Mouse (Mus musculus) liver, embryonic 14.5 days (tissue): Measurements from ENCODE around the gene Rnf113a2. TPM values are rescaled to one million over a fixed set of nuclear protein-coding genes. Genes with fewer than 3 reads are reported as not detected.

Experiments
- ATAC-seq: fragments of 200-750 bp; cut with Nextera tagmentation; 2 replicates; pipeline ENCODE4 v1.8.0; 2017; ENCODE audit warnings: moderate number of reproducible peaks, mild to moderate bottlenecking, moderate library complexity; ENCODE audit not compliant: insufficient read depth
- DNase-seq, 3 experiments: peaks; one replicate each; pipeline ENCODE4 v3.0.0-alpha.2; 2012 to 2013; ENCODE audit warnings: low read depth in 3 of 3, low spot score in 3 of 3
- H3K27ac ChIP-seq: fragments of 300-500 bp; sonication (generic); 2 replicates; pipeline ENCODE4 v1.5.1; 2014; ENCODE audit warnings: moderate library complexity, mild to moderate bottlenecking, control low read depth, inconsistent platforms
- H3K27me3 ChIP-seq: fragments of 300-500 bp; sonication (generic); 2 replicates; pipeline ENCODE4 v1.6.1; 2014; ENCODE audit warnings: mild to moderate bottlenecking, low read length, moderate library complexity; ENCODE audit not compliant: control insufficient read depth, insufficient read depth
- H3K36me3 ChIP-seq: fragments of 300-500 bp; sonication (generic); replicated peaks from 2 replicates; pipeline ENCODE4 v1.6.1; 2014; ENCODE audit warnings: low read depth; ENCODE audit not compliant: control insufficient read depth, insufficient read depth
- H3K4me1 ChIP-seq, 2 experiments: fragments of 200-500 bp in 1 of 2; fragments of 300-500 bp in 1 of 2; sonication (generic) in 1 of 2; replicated peaks; 2 replicates each; pipeline ENCODE4 v1.6.1; 2012 to 2014; ENCODE audit warnings: antibody characterized with exemption in 1 of 2, inconsistent platforms in 1 of 2, low read length in 1 of 2; ENCODE audit not compliant: control insufficient read depth in 2 of 2, insufficient read depth in 2 of 2
- H3K4me2 ChIP-seq: fragments of 300-500 bp; sonication (generic); 2 replicates; pipeline ENCODE4 v1.6.1; 2014; ENCODE audit warnings: low read depth, mild to moderate bottlenecking, control low read depth, moderate library complexity
- H3K4me3 ChIP-seq, 2 experiments: fragments of 200-500 bp in 1 of 2; fragments of 300-500 bp in 1 of 2; sonication (generic) in 1 of 2; 2 replicates each; pipeline ENCODE4 v1.5.1; 2012 to 2014; ENCODE audit warnings: low read depth in 2 of 2, low read length in 2 of 2, mild to moderate bottlenecking in 2 of 2, control low read depth in 1 of 2, inconsistent platforms in 1 of 2, moderate library complexity in 1 of 2; ENCODE audit not compliant: insufficient read depth in 1 of 2
- H3K9ac ChIP-seq: fragments of 300-500 bp; sonication (generic); replicated peaks from 2 replicates; pipeline ENCODE4 v1.6.1; 2014; ENCODE audit warnings: mild to moderate bottlenecking, control low read depth, moderate library complexity
- H3K9me3 ChIP-seq: fragments of 300-500 bp; sonication (generic); 2 replicates; pipeline ENCODE4 v1.6.1; 2016; ENCODE audit warnings: low read length, mixed read lengths; ENCODE audit not compliant: control insufficient read depth
- CTCF ChIP-seq: IDR thresholded peaks from 2 replicates; pipeline ENCODE4 v1.5.1; 2016; ENCODE audit warnings: antibody characterized with exemption, low read depth, control low read depth
- EP300 ChIP-seq: IDR thresholded peaks from 2 replicates; pipeline ENCODE4 v1.6.1; 2016; ENCODE audit warnings: antibody characterized with exemption, low read depth
- WGBS: fragments of 180-500 bp; shearing (Covaris S2); extraction: QIAGEN DNeasy Blood & Tissue Kit; methylation state at CpG from one replicate; pipeline ENCODE4 v1.1.7; 2014; ENCODE audit not compliant: insufficient replicate concordance; 5-methylcytosine and 5-hydroxymethylcytosine counted together
- polyA plus RNA-seq, 2 experiments: library from polyadenylated mRNA; depleted of rRNA in 1 of 2; stranded (reverse) in 1 of 2; unstranded in 1 of 2; fragments of >200 nt; fragmentation: Nextera tagmentation in 1 of 2; extraction: Ambion mirVana in 1 of 2; gene quantifications; 2 replicates each; pipeline versions ENCODE4 v1.2.1 to v1.2.3; 2012 to 2014

Rnf113a2 gene
- polyA plus RNA-seq, 2 experiments: 10.0 to 13.2 TPM

DNA sequence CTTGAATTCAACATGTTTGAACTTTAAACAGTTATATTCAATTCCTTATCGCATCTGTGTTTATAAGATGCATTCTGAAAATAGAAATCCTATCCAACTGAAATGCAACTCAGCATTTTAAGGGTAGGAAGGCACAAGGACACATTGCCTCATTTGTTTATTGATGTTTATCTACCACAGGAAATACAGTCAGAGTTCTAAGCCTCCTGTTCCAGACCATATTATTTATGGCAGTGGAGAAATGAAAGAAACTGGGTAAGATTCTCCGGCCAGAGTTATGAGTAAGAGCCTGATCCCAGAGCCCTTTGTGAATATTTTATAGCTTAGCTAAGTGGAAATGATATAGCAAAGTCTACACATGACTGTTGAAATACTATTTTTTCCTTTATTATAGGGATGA lies 12.8 kb downstream of the Rnf113a2 start:
- no peak overlapping the region for H3K9ac ChIP-seq
- DNase-seq (no peak), ATAC-seq (no peak)
- 79% methylated on average over 2 of the region's 2 CpGs for WGBS
- H3K27me3 ChIP-seq: no peaks in the 10 kb centered on the region
- H3K36me3 ChIP-seq: no peaks in the 10 kb centered on the region; the same call in 1 of the 2 replicates
- no peak overlapping the region for H3K4me2 ChIP-seq
- H3K4me1 ChIP-seq: no peaks in the 10 kb centered on the region
- no peak overlapping the region for H3K4me3 ChIP-seq
- no peaks in the 10 kb centered on the region for H3K9me3 ChIP-seq
- H3K27ac ChIP-seq: no peak overlapping the region
- TF ChIP-seq EP300 (no peak), CTCF (no peak)

DNA sequence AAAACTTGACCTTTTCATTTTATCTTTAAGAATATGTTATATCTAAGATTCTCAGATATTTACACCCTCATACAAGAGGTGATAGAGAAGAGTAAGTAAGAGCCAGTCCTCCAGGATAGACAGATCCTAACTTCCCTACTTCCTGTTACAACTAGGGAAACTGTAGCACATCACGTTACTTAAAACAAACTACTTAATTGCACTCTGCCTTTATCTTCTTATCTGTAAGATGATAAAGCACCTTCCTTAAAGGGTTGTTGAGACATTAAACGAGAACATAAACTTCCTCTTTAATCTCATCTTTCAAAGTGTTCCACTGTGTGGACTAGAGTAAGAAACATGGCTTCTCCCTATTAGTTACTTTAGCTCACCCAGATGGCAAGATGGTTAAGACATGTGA lies 21.7 kb downstream of the Rnf113a2 start:
- Histone ChIP-seq H3K27ac (no peak overlapping the region), H3K4me1 (no peaks in the 10 kb centered on the region), H3K9ac (no peak overlapping the region), H3K4me2 (no peak overlapping the region), H3K9me3 (no peaks in the 10 kb centered on the region), H3K36me3 (no peaks in the 10 kb centered on the region), H3K4me3 (no peak overlapping the region), H3K27me3 (no peaks in the 10 kb centered on the region)
- WGBS: 27% methylated on average over 2 of the region's 2 CpGs
- DNase-seq (no peak), ATAC-seq (no peak)
- no peak for TF ChIP-seq EP300
- no peak for TF ChIP-seq CTCF

DNA sequence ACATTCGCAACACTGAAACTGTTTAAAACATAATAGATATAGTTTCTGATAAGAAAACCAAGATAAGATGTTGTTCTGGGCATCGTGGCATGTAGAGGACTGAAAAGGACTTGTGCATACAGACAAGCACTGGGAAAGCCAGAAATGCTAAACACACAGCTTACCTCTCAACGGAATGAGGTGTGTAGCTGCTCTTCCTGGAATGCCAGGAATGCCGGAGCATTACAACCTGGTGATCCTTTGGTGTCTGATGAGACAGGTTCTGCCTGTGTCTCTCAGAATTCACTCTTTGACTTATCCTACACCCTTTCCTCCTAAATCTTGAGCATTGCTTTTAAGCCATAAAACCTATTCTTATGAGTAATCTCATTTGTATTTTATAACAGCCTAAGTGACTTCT lies 25.5 kb downstream of the Rnf113a2 start:
- no peak for ATAC-seq
- H3K27ac ChIP-seq: no peak overlapping the region
- H3K27me3 ChIP-seq: no peaks in the 10 kb centered on the region
- no peaks in the 10 kb centered on the region for H3K36me3 ChIP-seq
- no peak overlapping the region for H3K4me3 ChIP-seq
- TF ChIP-seq CTCF (no peak), EP300 (no peak)
- no peaks in the 10 kb centered on the region for H3K9me3 ChIP-seq
- 55% methylated on average over 4 of the region's 4 CpGs for WGBS
- DNase-seq: no peak
- no peak overlapping the region for H3K9ac ChIP-seq
- H3K4me1 ChIP-seq: no peaks in the 10 kb centered on the region
- no peak overlapping the region for H3K4me2 ChIP-seq

DNA sequence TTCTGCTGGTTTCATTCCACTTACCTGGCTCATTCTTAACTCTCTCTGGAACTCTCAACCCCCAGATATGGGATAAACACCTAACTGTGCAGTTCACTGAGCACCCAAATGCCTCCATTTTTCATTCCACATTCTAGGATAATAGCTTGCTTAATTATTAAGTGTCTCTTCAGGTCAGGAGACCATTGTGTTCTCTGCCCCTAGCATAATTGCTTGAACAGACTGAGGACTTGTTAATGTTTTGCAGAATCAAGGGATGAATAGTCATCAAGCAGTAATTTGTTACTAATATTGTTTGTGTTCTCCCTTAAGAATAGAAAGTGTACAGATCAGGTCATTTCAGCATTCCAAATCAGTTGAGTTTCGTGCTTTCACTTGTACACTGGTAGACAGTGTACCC lies 30.4 kb downstream of the Rnf113a2 start:
- Histone ChIP-seq H3K9me3 (no peaks in the 10 kb centered on the region), H3K4me1 (peaks cover 5 to 6% of the 10 kb centered on the region in 2 experiments; a peak in 3 of 4 replicates), H3K27ac (no peak overlapping the region), H3K4me2 (no peak overlapping the region), H3K27me3 (no peaks in the 10 kb centered on the region), H3K4me3 (no peak overlapping the region), H3K9ac (no peak overlapping the region), H3K36me3 (no peaks in the 10 kb centered on the region)
- no peak for TF ChIP-seq CTCF
- no peak for TF ChIP-seq EP300
- DNase-seq: no peak
- WGBS: 69% methylated on average over 1 of the region's 1 CpGs
- no peak for ATAC-seq

DNA sequence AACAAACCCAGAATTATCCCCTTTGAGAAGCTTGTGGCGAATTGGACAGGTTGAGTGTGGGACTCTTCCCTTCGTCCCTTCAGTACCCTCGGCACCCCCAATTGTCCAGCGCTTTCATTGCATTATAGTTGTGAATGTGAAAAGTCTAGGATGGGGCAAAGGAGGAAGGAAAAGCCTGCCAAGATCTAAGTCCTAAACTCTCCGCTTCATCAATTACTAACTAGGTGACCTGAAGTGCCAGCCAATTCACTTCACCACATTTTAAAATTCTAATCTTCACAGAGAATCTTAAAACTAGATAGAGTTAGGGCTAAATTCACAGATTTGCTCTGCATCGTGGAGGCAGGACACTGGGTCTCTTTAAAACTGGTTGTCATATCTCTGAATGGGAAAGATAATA lies 31.2 kb downstream of the Rnf113a2 start:
- Histone ChIP-seq H3K9me3 (no peaks in the 10 kb centered on the region), H3K36me3 (no peaks in the 10 kb centered on the region), H3K27ac (no peak overlapping the region), H3K4me3 (no peak overlapping the region), H3K4me1 (peaks cover 13 to 14% of the 10 kb centered on the region in 2 experiments), H3K4me2 (no peak overlapping the region), H3K9ac (no peak overlapping the region), H3K27me3 (no peaks in the 10 kb centered on the region)
- DNase-seq (no peak), ATAC-seq (no peak)
- WGBS: 69% methylated on average over 6 of the region's 6 CpGs
- TF ChIP-seq EP300 (no peak), CTCF (no peak)
